Mouse (Mus musculus): Measurements from ENCODE around the gene D630039A03Rik. TPM values are rescaled to one million over a fixed set of nuclear protein-coding genes. Genes with fewer than 3 reads are reported as not detected.

D630039A03Rik gene
- polyA plus RNA-seq, 1 experiment from 2014 or later: 0.23 TPM

GRCm38 (mm10) chr4:57954991-57955390 lies 38.9 kb upstream of the D630039A03Rik start:
- WGBS: 74% methylated on average over 8 of the region's 8 CpGs
- Histone ChIP-seq H3K27ac (replicated peaks; ENCODE audit: low read depth, low read length) (no peak overlapping the region), H3K9me3 (ENCODE audit: control insufficient read depth, low read length) (no peaks in the 10 kb centered on the region), H3K4me2 (ENCODE audit: low read depth, severe bottlenecking) (peak overlapping the region; percentile 41), H3K9ac (ENCODE audit: low read length) (no peak overlapping the region), H3K4me3 (ENCODE audit: low read depth, low read length) (peak overlapping the region; percentile 71), H3K4me1 (ENCODE audit: control insufficient read depth, insufficient read depth, low read length) (peaks cover 16% of the 10 kb centered on the region), H3K36me3 (ENCODE audit: control insufficient read depth, insufficient read depth, low read length) (peaks cover 17% of the 10 kb centered on the region), H3K27me3 (ENCODE audit: control insufficient read depth, insufficient read depth, low read length) (no peaks in the 10 kb centered on the region)
- no peak for ATAC-seq (ENCODE audit: insufficient number of reproducible peaks, low FRiP score, low TSS enrichment, low read depth)
- no peak for DNase-seq (ENCODE audit: low spot score)

GRCm38 (mm10) chr4:57954580-57954979 lies 38.5 kb upstream of the D630039A03Rik start:
- no peak for DNase-seq (ENCODE audit: low spot score)
- H3K9ac ChIP-seq (ENCODE audit: low read length): no peak overlapping the region
- H3K4me3 ChIP-seq (ENCODE audit: low read depth, low read length): no peak overlapping the region
- H3K4me1 ChIP-seq (ENCODE audit: control insufficient read depth, insufficient read depth, low read length): peaks cover 16% of the 10 kb centered on the region
- H3K4me2 ChIP-seq (ENCODE audit: low read depth, severe bottlenecking): peak overlapping the region; percentile 41; the same call in 1 of the 2 replicates
- H3K36me3 ChIP-seq (ENCODE audit: control insufficient read depth, insufficient read depth, low read length): peaks cover 17% of the 10 kb centered on the region
- whole genome bisulfite sequencing: 83% methylated on average over 6 of the region's 6 CpGs
- no peaks in the 10 kb centered on the region for H3K27me3 ChIP-seq (ENCODE audit: control insufficient read depth, insufficient read depth, low read length)
- no peak overlapping the region for H3K27ac ChIP-seq (replicated peaks; ENCODE audit: low read depth, low read length)
- no peak for ATAC-seq (ENCODE audit: insufficient number of reproducible peaks, low FRiP score, low TSS enrichment, low read depth)
- H3K9me3 ChIP-seq (ENCODE audit: control insufficient read depth, low read length): no peaks in the 10 kb centered on the region

- ATAC-seq (ENCODE audit: insufficient number of reproducible peaks, low FRiP score, low TSS enrichment, low read depth) (no peak), DNase-seq (ENCODE audit: low spot score) (no peak)
- Histone ChIP-seq H3K9ac (ENCODE audit: low read length) (no peak overlapping the region), H3K9me3 (ENCODE audit: control insufficient read depth, low read length) (no peaks in the 10 kb centered on the region), H3K27ac (replicated peaks; ENCODE audit: low read depth, low read length) (no peak overlapping the region), H3K4me2 (ENCODE audit: low read depth, severe bottlenecking) (no peak overlapping the region), H3K4me3 (ENCODE audit: low read depth, low read length) (no peak overlapping the region), H3K36me3 (ENCODE audit: control insufficient read depth, insufficient read depth, low read length) (peaks cover 19% of the 10 kb centered on the region), H3K4me1 (ENCODE audit: control insufficient read depth, insufficient read depth, low read length) (peaks cover 16% of the 10 kb centered on the region), H3K27me3 (ENCODE audit: control insufficient read depth, insufficient read depth, low read length) (no peaks in the 10 kb centered on the region)
- 91% methylated on average over 7 of the region's 7 CpGs for WGBS
These were observed 37.7 kb upstream of the D630039A03Rik start for GRCm38 (mm10) chr4:57953796-57954195.

- Histone ChIP-seq H3K9ac (ENCODE audit: low read length) (no peak overlapping the region), H3K27ac (replicated peaks; ENCODE audit: low read depth, low read length) (no peak overlapping the region), H3K36me3 (ENCODE audit: control insufficient read depth, insufficient read depth, low read length) (peaks cover 20% of the 10 kb centered on the region), H3K27me3 (ENCODE audit: control insufficient read depth, insufficient read depth, low read length) (no peaks in the 10 kb centered on the region), H3K9me3 (ENCODE audit: control insufficient read depth, low read length) (no peaks in the 10 kb centered on the region), H3K4me2 (ENCODE audit: low read depth, severe bottlenecking) (no peak overlapping the region), H3K4me1 (ENCODE audit: control insufficient read depth, insufficient read depth, low read length) (peaks cover 13% of the 10 kb centered on the region), H3K4me3 (ENCODE audit: low read depth, low read length) (no peak overlapping the region)
- ATAC-seq (ENCODE audit: insufficient number of reproducible peaks, low FRiP score, low TSS enrichment, low read depth) (no peak), DNase-seq (ENCODE audit: low spot score) (no peak)
- WGBS: 98% methylated on average over 1 of the region's 1 CpGs
These were observed 36.8 kb upstream of the D630039A03Rik start for GRCm38 (mm10) chr4:57952891-57953290.

- H3K27ac ChIP-seq (replicated peaks; ENCODE audit: low read depth, low read length): no peak overlapping the region
- 98% methylated on average over 3 of the region's 3 CpGs for WGBS
- peaks cover 8% of the 10 kb centered on the region; the same call in 1 of the 2 replicates for H3K4me1 ChIP-seq (ENCODE audit: control insufficient read depth, insufficient read depth, low read length)
- no peaks in the 10 kb centered on the region for H3K27me3 ChIP-seq (ENCODE audit: control insufficient read depth, insufficient read depth, low read length)
- no peak overlapping the region for H3K4me3 ChIP-seq (ENCODE audit: low read depth, low read length)
- DNase-seq (ENCODE audit: low spot score) (no peak), ATAC-seq (ENCODE audit: insufficient number of reproducible peaks, low FRiP score, low TSS enrichment, low read depth) (no peak)
- H3K36me3 ChIP-seq (ENCODE audit: control insufficient read depth, insufficient read depth, low read length): peaks cover 20% of the 10 kb centered on the region
- H3K9ac ChIP-seq (ENCODE audit: low read length): no peak overlapping the region
- H3K9me3 ChIP-seq (ENCODE audit: control insufficient read depth, low read length): no peaks in the 10 kb centered on the region
- H3K4me2 ChIP-seq (ENCODE audit: low read depth, severe bottlenecking): no peak overlapping the region
These were observed 36.3 kb upstream of the D630039A03Rik start for GRCm38 (mm10) chr4:57952416-57952815.

- no peak overlapping the region for H3K4me3 ChIP-seq (ENCODE audit: low read depth, low read length)
- H3K9ac ChIP-seq (ENCODE audit: low read length): no peak overlapping the region
- WGBS: 97% methylated on average over 6 of the region's 6 CpGs
- DNase-seq (ENCODE audit: low spot score) (no peak), ATAC-seq (ENCODE audit: insufficient number of reproducible peaks, low FRiP score, low TSS enrichment, low read depth) (no peak)
- H3K9me3 ChIP-seq (ENCODE audit: control insufficient read depth, low read length): no peaks in the 10 kb centered on the region
- no peaks in the 10 kb centered on the region for H3K27me3 ChIP-seq (ENCODE audit: control insufficient read depth, insufficient read depth, low read length)
- no peak overlapping the region for H3K27ac ChIP-seq (replicated peaks; ENCODE audit: low read depth, low read length)
- peaks cover 25% of the 10 kb centered on the region for H3K36me3 ChIP-seq (ENCODE audit: control insufficient read depth, insufficient read depth, low read length)
- no peaks in the 10 kb centered on the region for H3K4me1 ChIP-seq (ENCODE audit: control insufficient read depth, insufficient read depth, low read length)
- H3K4me2 ChIP-seq (ENCODE audit: low read depth, severe bottlenecking): no peak overlapping the region
These were observed 33.8 kb upstream of the D630039A03Rik start for GRCm38 (mm10) chr4:57949866-57950265.

- WGBS: 94% methylated on average over 4 of the region's 4 CpGs
- H3K9ac ChIP-seq (ENCODE audit: low read length): no peak overlapping the region
These were observed 31.4 kb upstream of the D630039A03Rik start for GRCm38 (mm10) chr4:57947476-57947875.

GRCm38 (mm10) chr4:57947036-57947435 lies 30.9 kb upstream of the D630039A03Rik start:
- no peaks in the 10 kb centered on the region for H3K27me3 ChIP-seq (ENCODE audit: control insufficient read depth, insufficient read depth, low read length)
- no peak overlapping the region for H3K4me2 ChIP-seq (ENCODE audit: low read depth, severe bottlenecking)
- H3K9ac ChIP-seq (ENCODE audit: low read length): no peak overlapping the region
- no peak overlapping the region for H3K4me3 ChIP-seq (ENCODE audit: low read depth, low read length)
- H3K27ac ChIP-seq (replicated peaks; ENCODE audit: low read depth, low read length): no peak overlapping the region
- no peaks in the 10 kb centered on the region for H3K9me3 ChIP-seq (ENCODE audit: control insufficient read depth, low read length)
- WGBS: 79% methylated on average over 10 of the region's 10 CpGs
- peaks cover 31% of the 10 kb centered on the region for H3K36me3 ChIP-seq (ENCODE audit: control insufficient read depth, insufficient read depth, low read length)
- no peaks in the 10 kb centered on the region for H3K4me1 ChIP-seq (ENCODE audit: control insufficient read depth, insufficient read depth, low read length)
- no peak for DNase-seq (ENCODE audit: low spot score)
- no peak for ATAC-seq (ENCODE audit: insufficient number of reproducible peaks, low FRiP score, low TSS enrichment, low read depth)

More at GRCm38 (mm10) chr4:57947476-57947875, 31.4 kb upstream of the D630039A03Rik start:
- Histone ChIP-seq H3K9me3 (ENCODE audit: control insufficient read depth, low read length) (no peaks in the 10 kb centered on the region), H3K27me3 (ENCODE audit: control insufficient read depth, insufficient read depth, low read length) (no peaks in the 10 kb centered on the region), H3K4me1 (ENCODE audit: control insufficient read depth, insufficient read depth, low read length) (no peaks in the 10 kb centered on the region), H3K36me3 (ENCODE audit: control insufficient read depth, insufficient read depth, low read length) (peaks cover 31% of the 10 kb centered on the region), H3K4me3 (ENCODE audit: low read depth, low read length) (no peak overlapping the region), H3K4me2 (ENCODE audit: low read depth, severe bottlenecking) (no peak overlapping the region), H3K27ac (replicated peaks; ENCODE audit: low read depth, low read length) (no peak overlapping the region)
- ATAC-seq (ENCODE audit: insufficient number of reproducible peaks, low FRiP score, low TSS enrichment, low read depth) (no peak), DNase-seq (ENCODE audit: low spot score) (no peak)

GRCm38 (mm10) chr4:57942892-57943291 lies 26.8 kb upstream of the D630039A03Rik start:
- Histone ChIP-seq H3K4me3 (ENCODE audit: low read depth, low read length) (no peak overlapping the region), H3K9ac (ENCODE audit: low read length) (no peak overlapping the region), H3K4me1 (ENCODE audit: control insufficient read depth, insufficient read depth, low read length) (no peaks in the 10 kb centered on the region), H3K9me3 (ENCODE audit: control insufficient read depth, low read length) (no peaks in the 10 kb centered on the region), H3K27ac (replicated peaks; ENCODE audit: low read depth, low read length) (no peak overlapping the region), H3K27me3 (ENCODE audit: control insufficient read depth, insufficient read depth, low read length) (no peaks in the 10 kb centered on the region), H3K36me3 (ENCODE audit: control insufficient read depth, insufficient read depth, low read length) (peaks cover 12% of the 10 kb centered on the region), H3K4me2 (ENCODE audit: low read depth, severe bottlenecking) (no peak overlapping the region)
- WGBS: 96% methylated on average over 2 of the region's 2 CpGs
- ATAC-seq (ENCODE audit: insufficient number of reproducible peaks, low FRiP score, low TSS enrichment, low read depth) (no peak), DNase-seq (ENCODE audit: low spot score) (no peak)
